Mouse (Mus musculus) cerebellum, adult 2 months (tissue): ENCODE results near the gene BC051665.

Experiments
- CTCF ChIP-seq: fragments of 200-500 bp; IDR thresholded peaks from 2 replicates; pipeline ENCODE4 v1.5.1; 2011; ENCODE audit warnings: low read depth, mild to moderate bottlenecking, control low read depth, low read length, moderate library complexity, borderline replicate concordance; ENCODE audit not compliant: insufficient read depth
- POLR2A ChIP-seq: fragments of 200-500 bp; IDR thresholded peaks from 2 replicates; pipeline ENCODE4 v1.6.1; 2011; ENCODE audit warnings: low read length, control low read depth, borderline replicate concordance; ENCODE audit not compliant: insufficient read depth

- TF ChIP-seq CTCF (no peak), POLR2A (no peak)
These were observed 25.0 kb downstream of the BC051665 start for GRCm38 (mm10) chr13:60761161-60761560.
